Mouse (Mus musculus): ENCODE data around the gene Cmas. TPM values are rescaled to one million over a fixed set of nuclear protein-coding genes. Genes with fewer than 3 reads are reported as not detected.

Cmas gene
- total RNA-seq, 2 experiments from 2014 or later, result 30.6 to 35.1 TPM

- peak in 1 of 2 experiments; percentile 58 for DNase-seq
These were observed 3.9 kb upstream of the Cmas start for GRCm38 (mm10) chr6:142752331-142753246.

- peak; percentile 39 to 52 for DNase-seq
These were observed 964 bp downstream of the Cmas start for GRCm38 (mm10) chr6:142757334-142757965.

- DNase-seq, result no peak
These were observed 1.5 kb downstream of the Cmas start for GRCm38 (mm10) chr6:142757976-142758375.

- no peak for DNase-seq
These were observed 2.1 kb downstream of the Cmas start for GRCm38 (mm10) chr6:142758562-142758961.

GRCm38 (mm10) chr6:142759633-142760032 lies 3.1 kb downstream of the Cmas start:
- no peak for DNase-seq

GRCm38 (mm10) chr6:142764933-142765332 lies 8.4 kb downstream of the Cmas start:
- no peak for DNase-seq

GRCm38 (mm10) chr6:142767305-142767704 lies 10.8 kb downstream of the Cmas start:
- no peak for DNase-seq

GRCm38 (mm10) chr6:142769896-142770295 lies 13.4 kb downstream of the Cmas start:
- no peak for DNase-seq

GRCm38 (mm10) chr6:142771643-142772042 lies 15.2 kb downstream of the Cmas start:
- no peak for DNase-seq

GRCm38 (mm10) chr6:142773566-142773965 lies 17.1 kb downstream of the Cmas start:
- no peak for DNase-seq

GRCm38 (mm10) chr6:142776935-142777334 lies 20.4 kb downstream of the Cmas start:
- no peak for DNase-seq

GRCm38 (mm10) chr6:142779045-142779811 lies 22.7 kb downstream of the Cmas start:
- DNase-seq, result peak; percentile 18 to 59

- DNase-seq, result no peak
These were observed 23.5 kb downstream of the Cmas start for GRCm38 (mm10) chr6:142779812-142780573.

- DNase-seq, result no peak
These were observed 24.1 kb downstream of the Cmas start for GRCm38 (mm10) chr6:142780574-142781033.

GRCm38 (mm10) chr6:142781286-142781685 lies 24.8 kb downstream of the Cmas start:
- DNase-seq, result no peak

- peak; percentile 39 to 76 for DNase-seq
These were observed 28.9 kb downstream of the Cmas start for GRCm38 (mm10) chr6:142785343-142785742.

GRCm38 (mm10) chr6:142786106-142786505 lies 29.6 kb downstream of the Cmas start:
- no peak for DNase-seq

- DNase-seq, result no peak
These were observed 31.8 kb downstream of the Cmas start for GRCm38 (mm10) chr6:142788042-142788987.

GRCm38 (mm10) chr6:142789736-142790135 lies 33.2 kb downstream of the Cmas start:
- no peak for DNase-seq

GRCm38 (mm10) chr6:142792241-142792968 lies 35.9 kb downstream of the Cmas start:
- DNase-seq, result no peak

Data from heart, adult 18-20 months (tissue).